ENCODE assay signal across 10 mouse cellular contexts in genomic region chr8:108887256-108887615, GRCm38 (mm10).
DNase-seq lines count a peak whose midpoint lies in the region; ATAC-seq and TF ChIP-seq lines count a peak whose summit lies in the region.
"Had no signal": no experiment of that assay in that cellular context is flagged by ENCODE, and none has a peak within 500 bp of the region (broad histone marks: within the 10 kb centered on the region; RNA-seq: fewer than 3 reads in every experiment).

No protein-coding gene starts in this region.

- no peaks in the 10 kb centered on the region for H3K27me3 ChIP-seq in heart, embryonic 15.5 days
- no peaks in the 10 kb centered on the region for H3K27me3 ChIP-seq in CH12.LX (replicated peaks)
- no peaks in the 10 kb centered on the region for H3K27me3 ChIP-seq in hindbrain, postnatal 0 days (ENCODE audit: insufficient read depth, low read length)
- peaks cover 8% of the 10 kb centered on the region; the same call in 1 of the 2 replicates for H3K27me3 ChIP-seq in embryonic facial prominence, embryonic 10.5 days (replicated peaks; ENCODE audit: low read depth, poor library complexity, severe bottlenecking)
- H3K27me3 ChIP-seq: embryonic facial prominence, embryonic 12.5 days; Patski had no signal

- H3K27ac ChIP-seq in heart, embryonic 15.5 days: peak overlapping the region; percentile 69; the same call in 1 of the 2 replicates
- H3K27ac ChIP-seq in CH12.LX (ENCODE audit: insufficient read depth, low read depth): no peak overlapping the region
- H3K27ac ChIP-seq in hindbrain, postnatal 0 days: peak overlapping the region; percentile 46; the same call in 1 of the 2 replicates
- no peak overlapping the region for H3K27ac ChIP-seq in embryonic facial prominence, embryonic 10.5 days (replicated peaks)
- H3K27ac ChIP-seq: embryonic facial prominence, embryonic 12.5 days had no signal

- no peak for TF ChIP-seq EP300 in CH12.LX (IDR thresholded peaks at IDR 0.05; ENCODE audit: low read length)

- H3K36me3 ChIP-seq in heart, embryonic 15.5 days: no peaks in the 10 kb centered on the region
- no peaks in the 10 kb centered on the region for H3K36me3 ChIP-seq in CH12.LX (replicated peaks in 1 of 2; ENCODE audit: control insufficient read depth in 1 of 2, insufficient read depth in 1 of 2, low read length in 1 of 2)
- no peaks in the 10 kb centered on the region for H3K36me3 ChIP-seq in hindbrain, postnatal 0 days (ENCODE audit: insufficient read depth, low read length)
- H3K36me3 ChIP-seq in embryonic facial prominence, embryonic 10.5 days (replicated peaks): peaks cover 18% of the 10 kb centered on the region

- TF ChIP-seq POLR2A in CH12.LX (IDR thresholded peaks at IDR 0.05; ENCODE audit: low read depth, low read length): no peak

- no peak for TF ChIP-seq CTCF in CH12.LX (conservative IDR thresholded peaks at IDR 0.05 in 1 of 2, IDR thresholded peaks at IDR 0.05 in 1 of 2; ENCODE audit: low read depth in 2 of 2, low read length in 2 of 2)
- no peak for TF ChIP-seq CTCF in hindbrain, postnatal 0 days (IDR thresholded peaks at IDR 0.05; ENCODE audit: low read depth)

- peak overlapping the region; percentile 63; the same call in 1 of the 2 replicates for H3K4me2 ChIP-seq in heart, embryonic 15.5 days
- peak overlapping the region; percentile 87 for H3K4me2 ChIP-seq in CH12.LX (ENCODE audit: insufficient read depth, low read depth, poor library complexity, severe bottlenecking)
- peak overlapping the region; percentile 43 for H3K4me2 ChIP-seq in hindbrain, postnatal 0 days (ENCODE audit: low read depth, low read length)
- H3K4me2 ChIP-seq: embryonic facial prominence, embryonic 12.5 days had no signal

- H3K4me1 ChIP-seq in heart, embryonic 15.5 days (replicated peaks): peaks cover 26% of the 10 kb centered on the region
- peaks cover 0 to 18% of the 10 kb centered on the region in 2 experiments; a peak in 2 of 4 replicates for H3K4me1 ChIP-seq in CH12.LX (ENCODE audit: control insufficient read depth in 1 of 2, insufficient read depth in 2 of 2)
- peaks cover 15% of the 10 kb centered on the region for H3K4me1 ChIP-seq in hindbrain, postnatal 0 days (ENCODE audit: insufficient read depth, low read length)
- H3K4me1 ChIP-seq in embryonic facial prominence, embryonic 10.5 days: peaks cover 63% of the 10 kb centered on the region

- no peaks in the 10 kb centered on the region for H3K9me3 ChIP-seq in heart, embryonic 15.5 days (replicated peaks)
- H3K9me3 ChIP-seq in CH12.LX (replicated peaks; ENCODE audit: low read length): no peaks in the 10 kb centered on the region
- H3K9me3 ChIP-seq in hindbrain, postnatal 0 days (ENCODE audit: low read length): no peaks in the 10 kb centered on the region
- no peaks in the 10 kb centered on the region for H3K9me3 ChIP-seq in embryonic facial prominence, embryonic 10.5 days
- H3K9me3 ChIP-seq: embryonic facial prominence, embryonic 12.5 days had no signal

- H3K9ac ChIP-seq in heart, embryonic 15.5 days: peak overlapping the region; percentile 51; the same call in 1 of the 2 replicates
- no peak overlapping the region for H3K9ac ChIP-seq in CH12.LX (ENCODE audit: insufficient read depth, low read depth)
- no peak overlapping the region for H3K9ac ChIP-seq in hindbrain, postnatal 0 days (replicated peaks; ENCODE audit: low read length)
- H3K9ac ChIP-seq: embryonic facial prominence, embryonic 12.5 days had no signal

- H3K79me2 ChIP-seq in CH12.LX (replicated peaks; ENCODE audit: control insufficient read depth, extremely low read depth, insufficient read depth, poor library complexity, severe bottlenecking): no peaks in the 10 kb centered on the region

- DNase-seq in heart, postnatal 25 days (ENCODE audit: low spot score): no peak
- peak; percentile 19 for DNase-seq in CH12.LX (ENCODE audit: extremely low read depth)
- DNase-seq in hindbrain, postnatal 0 days (ENCODE audit: low spot score): no peak
- DNase-seq in natural killer cell, adult 2 months (ENCODE audit: low spot score in 2 of 2): peak; percentile 5 to 16
- no peak for DNase-seq in urinary bladder, postnatal 36 days (ENCODE audit: low spot score in 2 of 2)
- no peak for DNase-seq in layer of hippocampus, adult 18-20 months (ENCODE audit: low spot score in 2 of 2)
- no peak for DNase-seq in embryonic facial prominence, embryonic 10.5 days (ENCODE audit: low spot score)

- peak overlapping the region; percentile 43; the same call in 1 of the 2 replicates for H3K4me3 ChIP-seq in heart, embryonic 15.5 days
- peak overlapping the region in 2 of 3 experiments; percentile 53 to 57 for H3K4me3 ChIP-seq in CH12.LX (replicated peaks in 1 of 3; ENCODE audit: low read depth in 2 of 3, low read length in 2 of 3, poor library complexity in 1 of 3)
- H3K4me3 ChIP-seq in hindbrain, postnatal 0 days (ENCODE audit: low read length): no peak overlapping the region
- no peak overlapping the region for H3K4me3 ChIP-seq in embryonic facial prominence, embryonic 10.5 days
- H3K4me3 ChIP-seq: embryonic facial prominence, embryonic 12.5 days had no signal

- no peak for TF ChIP-seq RAD21 in CH12.LX (IDR thresholded peaks at IDR 0.05; ENCODE audit: low read depth, low read length)

- ATAC-seq in heart, embryonic 15.5 days (replicated peaks; ENCODE audit: insufficient number of reproducible peaks, insufficient read depth, low FRiP score, low read depth): 0 out of 2 replicates have a peak, but pooled peaks have one; percentile 18
- no peak; the same call in 1 of the 2 replicates for ATAC-seq in hindbrain, postnatal 0 days

- dilution Hi-C loops in CH12.LX (cut with MboI; ENCODE audit: extremely low pct_ligation_motif_present, extremely low pct_unique_long_range_greater_than_20kb, low sequenced_read_pairs): no loop called here

- in situ Hi-C loops in CH12.LX (cut with MboI; ENCODE audit: low pct_ligation_motif_present, low pct_unique_long_range_greater_than_20kb, low sequenced_read_pairs): no loop called here

- intact Hi-C loops in heart, postnatal 25 days (cut with DNase I): loop anchor here (10.0 kb wide), 1 partner anchor 172 kb away; no protein-coding TSS in a partner anchor

- WGBS in heart, embryonic 15.5 days: 74% methylated on average over 14 of the region's 14 CpGs
- WGBS in hindbrain, postnatal 0 days: 48% methylated on average over 14 of the region's 14 CpGs
- 84% methylated on average over 14 of the region's 14 CpGs for WGBS in embryonic facial prominence, embryonic 10.5 days

TF ChIP-seq in CH12.LX, 34 proteins besides CTCF, POLR2A, EP300 and RAD21:
- TF ChIP-seq GABPA (IDR thresholded peaks at IDR 0.05; ENCODE audit: insufficient replicate concordance, low read depth, low read length): no peak
- TF ChIP-seq MAX (IDR thresholded peaks at IDR 0.05; ENCODE audit: low read length): no peak
- TF ChIP-seq NRF1 (IDR thresholded peaks at IDR 0.05; ENCODE audit: low read depth, low read length): no peak
- TF ChIP-seq TBP (conservative IDR thresholded peaks at IDR 0.05; ENCODE audit: low read depth, low read length): no peak
- no peak for TF ChIP-seq MYC (IDR thresholded peaks at IDR 0.05; ENCODE audit: low read depth, low read length)
- TF ChIP-seq SMC3 (IDR thresholded peaks at IDR 0.05; ENCODE audit: low read depth, low read length): no peak
- TF ChIP-seq JUN (IDR thresholded peaks at IDR 0.05; ENCODE audit: insufficient read depth, low read depth, low read length): no peak
- no peak for TF ChIP-seq ZNF384 (IDR thresholded peaks at IDR 0.05; ENCODE audit: low read depth, low read length)
- no peak for TF ChIP-seq ZMIZ1 (IDR thresholded peaks at IDR 0.05; ENCODE audit: low read depth, low read length)
- no peak for TF ChIP-seq KAT2A (IDR thresholded peaks at IDR 0.05; ENCODE audit: insufficient replicate concordance, low read length)

Comparison
In these comparisons a context has a peak if more than half of its experiments do, and no peak if none do; other contexts are left out.
1. H3K27ac ChIP-seq: peak in heart, embryonic 15.5 days (single experiment) and hindbrain, postnatal 0 days (single experiment); none in CH12.LX (single experiment) and embryonic facial prominence, embryonic 10.5 days (single experiment).
2. H3K4me3 ChIP-seq: peak in heart, embryonic 15.5 days (single experiment) and CH12.LX (2 of 3); none in hindbrain, postnatal 0 days (single experiment) and embryonic facial prominence, embryonic 10.5 days (single experiment).
3. DNase-seq: peak in CH12.LX (single experiment) and natural killer cell, adult 2 months (2 of 2); none in heart, postnatal 25 days (single experiment), hindbrain, postnatal 0 days (single experiment), urinary bladder, postnatal 36 days (0 of 2), layer of hippocampus, adult 18-20 months (0 of 2) and embryonic facial prominence, embryonic 10.5 days (single experiment).
4. Peak in every context shown above with its lines, with median percentiles within 50 percentile points of each other: H3K4me2 ChIP-seq.